Mouse (Mus musculus) midbrain, embryonic 11.5 days (tissue): Measurements from ENCODE around the gene Vmn1r65. TPM values are rescaled to one million over a fixed set of nuclear protein-coding genes. Genes with fewer than 3 reads are reported as not detected.
"Not testable (repeated sequence)": the region's sequence is repeated elsewhere in the genome, so short reads cannot be mapped to it uniquely, and the experiment has no call there.

Source experiments
- ATAC-seq: fragments of 200-750 bp; cut with Nextera tagmentation; 2 replicates; pipeline ENCODE4 v1.8.0; 2017; ENCODE audit warnings: moderate TSS enrichment, moderate library complexity; ENCODE audit not compliant: low FRiP score
- DNase-seq: peaks from one replicate; pipeline ENCODE4 v3.0.0; 2015; ENCODE audit warnings: low spot score; ENCODE audit errors: missing footprints
- H3K27ac ChIP-seq: fragments of 300-500 bp; sonication (generic); 2 replicates; pipeline ENCODE4 v1.5.1; 2014; ENCODE audit warnings: low read depth, low read length
- H3K27me3 ChIP-seq: fragments of 300-500 bp; sonication (generic); 2 replicates; pipeline ENCODE4 v1.6.1; 2014; ENCODE audit warnings: mild to moderate bottlenecking, low read length, moderate library complexity, mixed read lengths; ENCODE audit not compliant: control insufficient read depth, insufficient read depth
- H3K36me3 ChIP-seq: fragments of 300-500 bp; sonication (generic); 2 replicates; pipeline ENCODE4 v1.6.1; 2014; ENCODE audit warnings: mild to moderate bottlenecking, low read length, moderate library complexity, mixed read lengths; ENCODE audit not compliant: control insufficient read depth, insufficient read depth
- H3K4me1 ChIP-seq: fragments of 300-500 bp; sonication (generic); 2 replicates; pipeline ENCODE4 v1.6.1; 2014; ENCODE audit warnings: low read length; ENCODE audit not compliant: control insufficient read depth, insufficient read depth
- H3K4me2 ChIP-seq: fragments of 300-500 bp; sonication (generic); 2 replicates; pipeline ENCODE4 v1.6.1; 2014; ENCODE audit warnings: mild to moderate bottlenecking, moderate library complexity
- H3K4me3 ChIP-seq: fragments of 300-500 bp; sonication (generic); 2 replicates; pipeline ENCODE4 v1.5.1; 2014; ENCODE audit warnings: low read depth, low read length
- H3K9ac ChIP-seq: fragments of 300-500 bp; sonication (generic); 2 replicates; pipeline ENCODE4 v1.6.1; 2014; ENCODE audit warnings: low read length
- H3K9me3 ChIP-seq: fragments of 300-500 bp; sonication (generic); 2 replicates; pipeline ENCODE4 v1.6.1; 2016; ENCODE audit warnings: low read length; ENCODE audit not compliant: control insufficient read depth
- WGBS: fragments of 180-500 bp; shearing (Covaris S2); extraction: QIAGEN DNeasy Blood & Tissue Kit; methylation state at CpG from one replicate; pipeline ENCODE4 v1.1.7; 2014; 5-methylcytosine and 5-hydroxymethylcytosine counted together
- polyA plus RNA-seq: library from polyadenylated mRNA; unstranded; fragments of >200 nt; fragmentation: Nextera tagmentation; extraction: Ambion mirVana; gene quantifications from 2 replicates; pipeline ENCODE4 v1.2.1, GENCODE M21; 2014

Gene Vmn1r65
- polyA plus RNA-seq = not detected in 2 replicates

- H3K27ac ChIP-seq = no peak within 1 kb of the TSS
- H3K27me3 ChIP-seq = no peaks in the 10 kb centered on the region
- no peak within 1 kb of the TSS for H3K4me3 ChIP-seq
- no peaks in the 10 kb centered on the region for H3K4me1 ChIP-seq
- no peak within 1 kb of the TSS for H3K9ac ChIP-seq
- 85% methylated on average over 1 of the region's 1 CpGs for WGBS
- peaks cover 9% of the 10 kb centered on the region; the same call in 1 of the 2 replicates for H3K9me3 ChIP-seq
- DNase-seq (no peak), ATAC-seq (no peak)
- H3K36me3 ChIP-seq = no peaks in the 10 kb centered on the region
- H3K4me2 ChIP-seq = no peak within 1 kb of the TSS
Observed at GRCm38 (mm10) chr7:6010910-6011309, at the start of gene Vmn1r65. TSS of gene Vmn1r65 (minus strand) at chr7:6011010.

DNA sequence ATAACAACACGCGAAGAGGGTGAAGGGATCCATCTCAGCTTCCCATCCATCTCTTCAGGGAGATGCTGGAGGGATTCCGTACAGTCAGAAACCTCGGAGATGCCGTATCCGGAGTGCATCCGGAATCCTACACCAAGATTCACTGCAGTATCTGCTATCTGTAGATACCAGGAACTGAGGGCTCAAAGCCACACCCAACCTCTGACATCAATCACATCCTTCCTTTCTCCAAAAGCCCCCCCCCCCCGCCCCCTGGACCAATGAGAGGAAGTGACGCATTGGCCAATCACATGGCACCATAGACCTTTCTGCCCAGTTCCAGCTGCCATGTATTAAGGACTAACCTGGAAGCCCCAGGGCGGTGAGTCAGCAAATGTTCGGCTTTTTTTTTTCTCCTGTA is 34.1 kb upstream of the Vmn1r65 start, which contains the start of gene Nlrp4c:
Gene Nlrp4c (plus strand): TSS at position 301 of the 400 bp plus-strand sequence.
- Histone ChIP-seq H3K4me3 (no peak within 1 kb of the TSS), H3K9me3 (peaks cover 20% of the 10 kb centered on the region), H3K4me1 (no peaks in the 10 kb centered on the region), H3K4me2 (no peak within 1 kb of the TSS), H3K9ac (no peak within 1 kb of the TSS), H3K36me3 (no peaks in the 10 kb centered on the region), H3K27ac (no peak within 1 kb of the TSS), H3K27me3 (no peaks in the 10 kb centered on the region)
- no peak for ATAC-seq
- WGBS = 88% methylated on average over 11 of the region's 11 CpGs
- no peak for DNase-seq

GRCm38 (mm10) chr7:5982426-5982825 is 28.4 kb downstream of the Vmn1r65 start:
- 88% methylated on average over 4 of the region's 4 CpGs for WGBS
- H3K4me2 ChIP-seq, H3K36me3 ChIP-seq, H3K27me3 ChIP-seq, H3K9ac ChIP-seq, H3K27ac ChIP-seq, DNase-seq, ATAC-seq, H3K4me3 ChIP-seq, H3K4me1 ChIP-seq: not testable (repeated sequence)
- peaks cover 15% of the 10 kb centered on the region; the same call in 1 of the 2 replicates for H3K9me3 ChIP-seq

- not testable (repeated sequence) for DNase-seq, H3K4me3 ChIP-seq, H3K9me3 ChIP-seq, H3K36me3 ChIP-seq, H3K4me2 ChIP-seq, H3K9ac ChIP-seq, H3K27me3 ChIP-seq, H3K4me1 ChIP-seq, H3K27ac ChIP-seq, ATAC-seq
- 83% methylated on average over 2 of the region's 2 CpGs for WGBS
Observed at GRCm38 (mm10) chr7:5972546-5972945, 38.3 kb downstream of the Vmn1r65 start.

Other genes with a start within 250 kb of the Vmn1r65 start
- not detected in 2 replicates for gene Vmn1r63, start 205.6 kb downstream of the Vmn1r65 start, polyA plus RNA-seq
- gene Vmn1r64, start 126.5 kb downstream of the Vmn1r65 start, polyA plus RNA-seq = not detected in 2 replicates
- gene Nlrp4c, start 34.2 kb upstream of the Vmn1r65 start, polyA plus RNA-seq = not detected in 2 replicates
- 13.5 and 14.7 TPM in 2 replicates for gene Zfp787, start 145.0 kb upstream of the Vmn1r65 start, polyA plus RNA-seq
- 69.4 and 72.2 TPM in 2 replicates for gene Zfp444, start 161.2 kb upstream of the Vmn1r65 start, polyA plus RNA-seq
- not detected in 2 replicates for gene Galp, start 186.1 kb upstream of the Vmn1r65 start, polyA plus RNA-seq
- gene Zscan5b, start 211.3 kb upstream of the Vmn1r65 start, polyA plus RNA-seq = not detected in 2 replicates
- gene Epp13, start 241.7 kb upstream of the Vmn1r65 start, polyA plus RNA-seq = 0.25 TPM in 1 of 2 replicates, not detected in the other